Mouse (Mus musculus): ENCODE measurements around the gene Cstb.

DNA sequence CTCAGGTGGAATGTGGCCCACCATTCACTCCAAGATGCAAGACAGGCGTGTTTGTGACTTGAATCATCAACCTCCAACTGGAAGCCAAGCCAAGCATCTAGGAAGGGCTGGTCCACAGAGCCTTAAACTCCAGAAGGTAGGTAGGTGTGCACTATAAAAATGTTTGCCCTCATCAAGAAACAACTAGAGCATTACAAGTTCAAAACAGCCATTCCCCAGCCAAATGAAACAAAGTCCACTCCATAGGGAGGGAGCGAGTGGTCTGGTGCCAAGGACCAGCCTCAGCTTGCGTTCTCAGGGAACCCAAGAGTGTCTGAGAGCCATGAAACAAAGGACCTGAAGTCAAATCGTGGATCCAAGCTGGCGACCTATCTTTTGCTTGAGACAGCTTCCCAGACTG, 48.0 kb downstream of the Cstb start:
- TF ChIP-seq CTCF (IDR thresholded peaks at IDR 0.05; ENCODE audit: low read depth, low read length) (no peak), EP300 (IDR thresholded peaks at IDR 0.05; ENCODE audit: insufficient read depth, low read depth, low read length) (no peak)
